Mouse (Mus musculus): ENCODE measurements around the gene Gm10490. TPM values are rescaled to one million over a fixed set of nuclear protein-coding genes. Genes with fewer than 3 reads are reported as not detected.

Gm10490 gene
- polyA plus RNA-seq (2015; fragmentation: Illumina TruSeq; extraction: RNeasy Lipid Tissue Mini Kit (QIAGEN cat#74804); ENCODE audit: insufficient read depth, low read depth, low replicate concordance), result not detected

GRCm38 (mm10) chrX:7909242-7909641, at the start of gene Gm10490:
Gene Gm10490 (plus strand): TSS chrX:7909542.

GRCm38 (mm10) chrX:7878007-7878419, 31.3 kb upstream of the Gm10490 start, which contains the start of gene Pim2:
Gene Pim2 (plus strand): TSS chrX:7878262.

GRCm38 (mm10) chrX:7883841-7884567, 25.3 kb upstream of the Gm10490 start, which contains the start of gene Slc35a2:
Gene Slc35a2 (plus strand): TSS chrX:7884028.

GRCm38 (mm10) chrX:7898880-7899874, 10.2 kb upstream of the Gm10490 start, which contains the start of the genes Pqbp1 and Timm17b:
Gene Pqbp1 (minus strand): TSS chrX:7899269.
Gene Timm17b (plus strand): TSS chrX:7899357.

GRCm38 (mm10) chrX:7907735-7908134, 1.6 kb upstream of the Gm10490 start, which contains the start of gene Gm10491:
Gene Gm10491 (minus strand): TSS chrX:7907835.

GRCm38 (mm10) chrX:7919601-7920383, 10.4 kb downstream of the Gm10490 start, which contains the start of gene Pcsk1n:
Gene Pcsk1n (plus strand): TSS chrX:7919822.

GRCm38 (mm10) chrX:7928270-7928790, 19.0 kb downstream of the Gm10490 start, which contains the start of gene Eras:
Gene Eras (minus strand): TSS chrX:7928607.

GRCm38 (mm10) chrX:7947108-7947899, 38.0 kb downstream of the Gm10490 start, which contains the start of gene Hdac6:
Gene Hdac6 (minus strand): TSS chrX:7947889.

Other genes with a start within 250 kb of the Gm10490 start
- 31.6 TPM for gene Plp2, start 238.2 kb upstream of the Gm10490 start, polyA plus RNA-seq (2015; fragmentation: Illumina TruSeq; extraction: RNeasy Lipid Tissue Mini Kit (QIAGEN cat#74804); ENCODE audit: insufficient read depth, low read depth, low replicate concordance)
- gene Magix, start 228.3 kb upstream of the Gm10490 start, polyA plus RNA-seq (2015; fragmentation: Illumina TruSeq; extraction: RNeasy Lipid Tissue Mini Kit (QIAGEN cat#74804); ENCODE audit: insufficient read depth, low read depth, low replicate concordance), result 3.1 TPM
- gene Gpkow, start 212.4 kb upstream of the Gm10490 start, polyA plus RNA-seq (2015; fragmentation: Illumina TruSeq; extraction: RNeasy Lipid Tissue Mini Kit (QIAGEN cat#74804); ENCODE audit: insufficient read depth, low read depth, low replicate concordance), result 6.6 TPM
- 23.7 TPM for gene Wdr45, start 195.2 kb upstream of the Gm10490 start, polyA plus RNA-seq (2015; fragmentation: Illumina TruSeq; extraction: RNeasy Lipid Tissue Mini Kit (QIAGEN cat#74804); ENCODE audit: insufficient read depth, low read depth, low replicate concordance)
- gene Gm45208, start 187.3 kb upstream of the Gm10490 start, polyA plus RNA-seq (2015; fragmentation: Illumina TruSeq; extraction: RNeasy Lipid Tissue Mini Kit (QIAGEN cat#74804); ENCODE audit: insufficient read depth, low read depth, low replicate concordance), result not detected
- 8.7 TPM for gene Praf2, start 181.1 kb upstream of the Gm10490 start, polyA plus RNA-seq (2015; fragmentation: Illumina TruSeq; extraction: RNeasy Lipid Tissue Mini Kit (QIAGEN cat#74804); ENCODE audit: insufficient read depth, low read depth, low replicate concordance)
- 2.0 TPM for gene Ccdc120, start 158.6 kb upstream of the Gm10490 start, polyA plus RNA-seq (2015; fragmentation: Illumina TruSeq; extraction: RNeasy Lipid Tissue Mini Kit (QIAGEN cat#74804); ENCODE audit: insufficient read depth, low read depth, low replicate concordance)
- gene Tfe3, start 147.0 kb upstream of the Gm10490 start, polyA plus RNA-seq (2015; fragmentation: Illumina TruSeq; extraction: RNeasy Lipid Tissue Mini Kit (QIAGEN cat#74804); ENCODE audit: insufficient read depth, low read depth, low replicate concordance), result 7.8 TPM
- gene Gripap1, start 119.8 kb upstream of the Gm10490 start, polyA plus RNA-seq (2015; fragmentation: Illumina TruSeq; extraction: RNeasy Lipid Tissue Mini Kit (QIAGEN cat#74804); ENCODE audit: insufficient read depth, low read depth, low replicate concordance), result 41.2 TPM
- gene Kcnd1, start 87.3 kb upstream of the Gm10490 start, polyA plus RNA-seq (2015; fragmentation: Illumina TruSeq; extraction: RNeasy Lipid Tissue Mini Kit (QIAGEN cat#74804); ENCODE audit: insufficient read depth, low read depth, low replicate concordance), result 1.8 TPM
- 25.1 TPM for gene Otud5, start 68.2 kb upstream of the Gm10490 start, polyA plus RNA-seq (2015; fragmentation: Illumina TruSeq; extraction: RNeasy Lipid Tissue Mini Kit (QIAGEN cat#74804); ENCODE audit: insufficient read depth, low read depth, low replicate concordance)
- gene Pim2, start 31.3 kb upstream of the Gm10490 start, polyA plus RNA-seq (2015; fragmentation: Illumina TruSeq; extraction: RNeasy Lipid Tissue Mini Kit (QIAGEN cat#74804); ENCODE audit: insufficient read depth, low read depth, low replicate concordance), result 4.9 TPM
- 10.3 TPM for gene Slc35a2, start 25.5 kb upstream of the Gm10490 start, polyA plus RNA-seq (2015; fragmentation: Illumina TruSeq; extraction: RNeasy Lipid Tissue Mini Kit (QIAGEN cat#74804); ENCODE audit: insufficient read depth, low read depth, low replicate concordance)
- gene Pqbp1, start 10.3 kb upstream of the Gm10490 start, polyA plus RNA-seq (2015; fragmentation: Illumina TruSeq; extraction: RNeasy Lipid Tissue Mini Kit (QIAGEN cat#74804); ENCODE audit: insufficient read depth, low read depth, low replicate concordance), result 23.2 TPM
- 18.8 TPM for gene Timm17b, start 10.2 kb upstream of the Gm10490 start, polyA plus RNA-seq (2015; fragmentation: Illumina TruSeq; extraction: RNeasy Lipid Tissue Mini Kit (QIAGEN cat#74804); ENCODE audit: insufficient read depth, low read depth, low replicate concordance)
- gene Gm10491, start 1.7 kb upstream of the Gm10490 start, polyA plus RNA-seq (2015; fragmentation: Illumina TruSeq; extraction: RNeasy Lipid Tissue Mini Kit (QIAGEN cat#74804); ENCODE audit: insufficient read depth, low read depth, low replicate concordance), result not detected
- 20.9 TPM for gene Pcsk1n, start 10.3 kb downstream of the Gm10490 start, polyA plus RNA-seq (2015; fragmentation: Illumina TruSeq; extraction: RNeasy Lipid Tissue Mini Kit (QIAGEN cat#74804); ENCODE audit: insufficient read depth, low read depth, low replicate concordance)
- gene Eras, start 19.1 kb downstream of the Gm10490 start, polyA plus RNA-seq (2015; fragmentation: Illumina TruSeq; extraction: RNeasy Lipid Tissue Mini Kit (QIAGEN cat#74804); ENCODE audit: insufficient read depth, low read depth, low replicate concordance), result not detected
- 11.3 TPM for gene Hdac6, start 38.3 kb downstream of the Gm10490 start, polyA plus RNA-seq (2015; fragmentation: Illumina TruSeq; extraction: RNeasy Lipid Tissue Mini Kit (QIAGEN cat#74804); ENCODE audit: insufficient read depth, low read depth, low replicate concordance)
- not detected for gene Gata1, start 68.5 kb downstream of the Gm10490 start, polyA plus RNA-seq (2015; fragmentation: Illumina TruSeq; extraction: RNeasy Lipid Tissue Mini Kit (QIAGEN cat#74804); ENCODE audit: insufficient read depth, low read depth, low replicate concordance)
- not detected for gene Glod5, start 109.0 kb downstream of the Gm10490 start, polyA plus RNA-seq (2015; fragmentation: Illumina TruSeq; extraction: RNeasy Lipid Tissue Mini Kit (QIAGEN cat#74804); ENCODE audit: insufficient read depth, low read depth, low replicate concordance)
- gene Suv39h1, start 165.2 kb downstream of the Gm10490 start, polyA plus RNA-seq (2015; fragmentation: Illumina TruSeq; extraction: RNeasy Lipid Tissue Mini Kit (QIAGEN cat#74804); ENCODE audit: insufficient read depth, low read depth, low replicate concordance), result 1.7 TPM
- gene Was, start 181.0 kb downstream of the Gm10490 start, polyA plus RNA-seq (2015; fragmentation: Illumina TruSeq; extraction: RNeasy Lipid Tissue Mini Kit (QIAGEN cat#74804); ENCODE audit: insufficient read depth, low read depth, low replicate concordance), result 0.78 TPM
- 21.1 TPM for gene Wdr13, start 223.3 kb downstream of the Gm10490 start, polyA plus RNA-seq (2015; fragmentation: Illumina TruSeq; extraction: RNeasy Lipid Tissue Mini Kit (QIAGEN cat#74804); ENCODE audit: insufficient read depth, low read depth, low replicate concordance)
- gene Rbm3, start 236.3 kb downstream of the Gm10490 start, polyA plus RNA-seq (2015; fragmentation: Illumina TruSeq; extraction: RNeasy Lipid Tissue Mini Kit (QIAGEN cat#74804); ENCODE audit: insufficient read depth, low read depth, low replicate concordance), result 44.1 TPM

Measured in pancreas, adult 10 weeks (tissue).